Mouse (Mus musculus) regulatory T cell (primary cell): ENCODE measurements around the gene Dcdc2a.

ENCODE experiments used
- in situ Hi-C: fragments of 300-600 bp; cut with MboI, MseI; formaldehyde crosslinking; loops from one replicate; pipeline ENCODE4 v1.15.1; 2025; ENCODE audit warnings: high pct_unique_total_duplicates

Gene Dcdc2a

DNA sequence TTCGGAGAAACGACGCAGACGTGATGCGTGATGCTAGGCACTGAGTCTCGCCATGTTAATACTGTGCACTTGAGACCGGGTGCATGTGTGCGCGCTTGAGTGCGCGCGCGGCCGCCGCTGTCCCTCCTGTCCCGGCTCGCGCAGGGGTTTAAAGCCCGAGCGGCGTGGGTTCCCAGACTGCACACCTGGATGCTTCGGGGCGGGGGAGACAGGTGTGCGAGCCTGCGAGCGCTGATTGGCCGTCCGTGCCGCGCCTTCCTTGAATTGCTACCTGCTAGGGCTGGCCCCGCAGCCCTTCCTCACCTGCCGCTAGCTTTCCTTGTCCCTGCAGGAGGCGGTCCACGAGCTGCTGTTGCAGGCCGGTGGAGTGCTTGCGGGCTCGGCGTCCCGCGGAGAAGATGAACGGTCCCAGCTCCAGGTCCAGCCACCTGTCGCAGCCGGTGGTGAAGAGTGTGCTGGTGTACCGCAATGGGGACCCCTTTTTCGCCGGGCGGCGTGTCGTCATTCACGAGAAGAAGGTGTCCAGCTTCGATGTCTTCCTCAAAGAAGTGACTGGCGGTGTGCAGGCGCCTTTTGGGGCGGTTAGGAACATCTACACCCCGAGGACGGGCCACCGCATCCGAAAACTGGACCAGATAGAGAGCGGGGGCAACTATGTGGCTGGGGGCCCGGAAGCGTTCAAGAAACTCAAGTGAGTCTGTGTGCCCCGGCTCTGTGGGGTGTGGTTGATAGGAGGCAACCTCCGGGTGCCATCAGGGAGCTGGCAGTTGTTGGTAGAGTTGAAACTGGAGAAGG, at the start of gene Dcdc2a:
Dcdc2a (plus strand) TSS at position 132 of the 795 bp plus-strand sequence.
- in situ Hi-C loops = no loop called here

DNA sequence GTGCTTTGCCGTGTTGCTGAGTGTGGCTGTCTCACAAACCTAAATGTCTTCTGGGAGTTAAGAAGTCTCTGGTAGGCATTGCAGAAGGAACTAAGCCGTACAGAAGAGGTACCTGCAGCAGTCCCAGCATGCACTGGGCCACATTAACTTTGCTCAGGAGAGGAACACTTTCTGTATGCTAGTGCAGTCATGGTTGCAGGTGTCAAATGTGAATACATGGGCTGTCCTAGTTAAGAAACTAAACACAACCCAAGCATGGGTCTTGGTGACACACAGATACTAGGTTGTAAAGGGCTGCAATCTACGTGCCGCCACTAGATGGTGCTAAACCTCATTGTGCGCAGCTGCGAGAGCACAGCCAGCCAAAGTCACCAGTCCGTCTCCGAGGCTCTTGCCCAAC, 48.7 kb upstream of the Dcdc2a start:
- in situ Hi-C loops = no loop called here

DNA sequence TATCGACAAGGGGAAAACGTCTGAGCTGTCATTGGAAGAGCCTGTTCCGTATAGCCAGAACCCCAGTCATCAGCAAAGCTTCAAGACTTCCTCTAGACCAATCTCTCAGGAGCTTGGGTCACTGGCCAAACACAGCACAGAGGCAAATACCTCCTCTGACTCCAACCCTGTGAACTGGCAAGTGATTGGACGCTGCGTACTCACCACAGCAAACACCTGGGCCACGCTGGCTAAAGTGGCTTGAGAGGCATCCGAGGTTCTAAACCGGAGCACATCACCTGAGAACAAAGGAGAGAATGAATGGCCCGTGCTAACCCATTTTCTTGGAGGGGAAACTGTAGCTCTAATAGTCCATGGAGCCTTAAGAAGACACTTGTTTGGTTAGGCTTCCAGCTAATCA, 37.5 kb upstream of the Dcdc2a start:
- in situ Hi-C loops = no loop called here

DNA sequence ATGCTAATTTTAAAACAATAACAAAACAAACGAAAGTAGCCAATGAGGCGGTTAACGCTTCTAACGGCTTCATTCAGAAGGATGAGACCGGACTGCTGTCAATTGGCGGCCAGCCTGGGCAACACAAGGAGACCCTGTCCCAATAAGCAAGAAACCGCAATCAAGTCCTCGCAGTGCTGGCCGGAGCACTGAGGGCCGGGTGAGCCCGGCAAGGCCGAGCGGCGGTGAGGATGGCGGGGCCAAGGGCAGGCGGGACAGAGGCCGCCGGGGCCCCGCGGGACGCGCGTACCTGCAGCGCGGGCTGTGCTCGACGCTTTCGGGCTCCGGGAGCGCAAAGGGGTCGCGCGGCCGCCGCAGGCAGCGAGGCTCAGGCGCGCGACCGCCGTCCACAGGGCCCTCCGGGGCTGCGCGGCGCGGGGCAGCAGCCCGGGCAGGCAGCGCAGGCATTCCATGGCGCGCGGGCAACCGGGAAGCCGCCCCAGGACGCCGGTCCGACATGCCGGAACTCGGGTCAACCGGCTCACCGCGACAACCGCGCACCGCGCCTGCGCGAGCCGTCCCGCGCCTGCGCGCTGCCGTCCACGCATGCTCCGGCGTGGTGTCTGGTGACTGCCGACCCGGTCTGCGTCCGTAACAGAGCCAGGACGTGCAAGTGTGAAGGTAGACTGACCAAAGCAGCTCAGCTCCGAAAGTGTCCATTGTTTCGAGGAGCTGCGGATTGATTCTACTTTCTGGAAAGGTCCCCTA, 35.8 kb upstream of the Dcdc2a start, which contains the start of gene Mrs2:
Mrs2 (minus strand) TSS at position 587 of the 747 bp plus-strand sequence.
- in situ Hi-C loops = loop anchor here (5.0 kb wide), 1 partner anchor 97 kb away; no protein-coding TSS in a partner anchor

- in situ Hi-C loops = loop anchor here (5.0 kb wide), 1 partner anchor 97 kb away; no protein-coding TSS in a partner anchor
Measured at GRCm38 (mm10) chr13:25020540-25020892, 35.3 kb upstream of the Dcdc2a start.

GRCm38 (mm10) chr13:25022386-25022785, 33.4 kb upstream of the Dcdc2a start:
- in situ Hi-C loops = loop anchor here (5.0 kb wide), 1 partner anchor 95 kb away; no protein-coding TSS in a partner anchor

DNA sequence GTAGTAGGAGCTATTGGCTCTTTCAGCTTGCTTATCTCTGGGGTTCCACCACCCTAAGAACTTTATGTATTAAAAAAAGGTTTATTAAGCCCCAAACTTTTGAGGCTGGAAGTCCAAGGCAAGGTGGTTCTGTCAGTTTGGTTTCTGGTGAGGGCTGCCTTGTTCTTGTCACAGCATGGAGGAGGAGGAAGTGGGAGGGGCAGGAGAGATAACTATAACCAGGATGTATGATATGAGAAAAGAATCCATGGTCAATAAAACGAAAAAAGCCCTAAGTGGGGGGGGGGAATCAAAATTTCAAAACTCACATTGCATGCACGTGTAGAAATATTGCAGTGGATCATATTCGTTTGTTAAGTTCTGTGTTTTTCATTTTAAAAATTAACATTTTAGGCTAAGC, 32.7 kb upstream of the Dcdc2a start:
- in situ Hi-C loops = loop anchor here (5.0 kb wide), 1 partner anchor 94 kb away; no protein-coding TSS in a partner anchor

DNA sequence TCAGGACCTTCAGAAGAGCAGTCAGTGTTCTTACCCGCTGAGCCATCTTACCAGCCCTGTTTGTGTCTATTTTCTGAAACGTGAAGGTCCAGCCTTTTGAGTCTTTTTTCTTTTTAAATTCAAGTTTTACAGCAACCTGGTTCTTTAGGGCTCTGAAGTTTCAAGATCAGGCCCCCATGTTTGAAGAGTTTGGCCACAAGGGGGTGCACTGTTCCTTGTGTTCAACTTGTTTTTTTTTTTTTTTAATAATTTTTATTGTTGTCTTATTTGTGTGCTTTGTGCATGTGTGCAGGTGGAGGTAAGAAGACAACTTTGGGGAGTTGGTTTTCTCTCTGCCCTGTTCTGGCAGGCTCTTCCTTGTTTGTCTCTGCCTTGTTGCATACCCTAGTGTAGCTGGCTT, 31.1 kb upstream of the Dcdc2a start:
- in situ Hi-C loops = loop anchor here (5.0 kb wide), 1 partner anchor 93 kb away; no protein-coding TSS in a partner anchor

DNA sequence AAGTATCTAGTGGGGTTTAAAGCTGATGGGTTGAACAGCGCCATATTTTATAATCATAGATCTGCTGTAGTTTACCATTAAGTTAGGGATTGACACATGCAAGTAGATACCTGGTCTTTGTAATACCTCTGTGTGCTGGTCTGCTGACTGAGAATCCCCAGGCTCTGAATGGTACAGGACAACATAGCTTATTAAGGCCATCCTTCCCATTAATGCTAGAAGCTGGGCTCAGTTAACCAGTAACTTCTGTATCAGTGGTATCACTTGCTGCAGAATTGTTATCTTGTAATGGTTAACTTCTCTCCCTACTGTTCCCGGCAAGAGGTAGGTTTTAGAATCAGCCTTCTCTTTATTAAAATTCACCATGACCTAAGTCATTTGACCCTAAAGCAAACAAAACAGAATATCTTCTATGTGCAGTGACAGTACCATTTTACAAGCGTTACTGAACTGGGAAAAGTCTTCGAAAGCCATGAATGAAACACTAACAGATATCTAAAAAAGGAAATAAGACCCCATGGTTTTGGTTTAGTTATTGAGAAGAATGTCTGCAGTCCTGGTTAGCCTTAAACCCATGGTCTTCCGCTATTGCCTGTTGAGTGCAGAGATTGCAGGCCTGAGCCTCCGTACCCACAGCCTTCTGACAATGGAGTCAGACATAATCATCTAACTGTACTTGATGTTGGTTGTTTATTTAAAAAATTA, 29.2 kb upstream of the Dcdc2a start:
- in situ Hi-C loops = no loop called here

DNA sequence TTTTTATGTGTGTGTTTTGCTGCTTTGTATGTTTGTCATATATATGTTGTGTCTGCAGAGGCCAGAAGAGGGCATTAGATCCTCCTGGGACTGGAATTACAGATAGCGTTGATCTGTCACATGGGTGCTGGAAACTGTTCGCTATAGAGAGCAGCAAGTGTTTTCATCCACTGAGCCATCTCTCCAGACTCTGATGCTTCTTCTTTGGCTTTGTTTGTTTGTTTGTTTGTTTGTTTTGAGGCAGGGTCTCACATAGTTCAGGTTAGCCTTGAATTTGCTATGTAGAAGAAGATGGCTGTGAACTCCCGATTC, 28.7 kb upstream of the Dcdc2a start:
- in situ Hi-C loops = no loop called here

GRCm38 (mm10) chr13:25039488-25039887, 16.3 kb upstream of the Dcdc2a start:
- in situ Hi-C loops = no loop called here

- in situ Hi-C loops = no loop called here
Measured at GRCm38 (mm10) chr13:25052671-25053070, 3.1 kb upstream of the Dcdc2a start.

- in situ Hi-C loops = no loop called here
Measured at GRCm38 (mm10) chr13:25055111-25055554, 671 bp upstream of the Dcdc2a start.

GRCm38 (mm10) chr13:25066659-25067058, 10.9 kb downstream of the Dcdc2a start:
- in situ Hi-C loops = loop anchor here (10.0 kb wide), 1 partner anchor 1588 kb away; no protein-coding TSS in a partner anchor

DNA sequence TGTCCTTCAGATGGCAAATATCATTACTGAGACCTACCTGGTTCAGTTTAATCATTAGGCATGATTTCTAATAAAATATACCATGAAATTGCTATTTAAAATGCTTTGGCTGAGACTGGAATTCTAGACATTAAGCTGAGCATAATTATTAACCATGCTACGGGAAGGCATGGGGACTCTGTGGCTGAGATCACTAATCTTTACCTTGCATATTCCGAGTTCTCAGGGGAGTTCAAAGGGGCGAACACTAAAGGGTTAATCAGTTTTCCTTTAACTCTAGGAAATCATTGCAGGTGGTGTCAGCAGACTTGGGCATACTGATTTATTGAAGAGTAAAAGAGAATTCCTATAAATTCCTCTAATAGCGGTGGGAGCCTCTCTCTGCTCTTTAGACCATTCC, 11.4 kb downstream of the Dcdc2a start:
- in situ Hi-C loops = loop anchor here (10.0 kb wide), 1 partner anchor 1588 kb away; no protein-coding TSS in a partner anchor

DNA sequence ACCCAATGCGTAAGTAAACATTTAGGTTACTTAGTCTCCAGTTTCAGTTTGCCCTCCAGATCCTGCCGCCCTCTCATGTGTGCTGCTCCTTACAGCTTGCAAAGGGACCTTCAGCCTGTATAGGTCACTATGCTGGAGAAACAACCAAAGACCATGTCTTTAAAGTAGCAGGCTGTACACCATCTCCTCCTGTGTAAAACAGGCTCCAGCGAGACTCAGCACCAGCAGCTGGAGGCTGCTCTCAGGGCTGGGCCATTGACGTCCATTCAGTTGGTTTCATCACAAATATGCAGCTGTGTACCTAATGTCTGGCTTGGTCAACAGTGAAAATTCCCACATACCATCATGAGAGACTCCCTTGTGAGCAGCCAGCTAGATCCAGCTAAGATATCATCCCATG, 14.0 kb downstream of the Dcdc2a start:
- in situ Hi-C loops = loop anchor here (10.0 kb wide), 1 partner anchor 1585 kb away; no protein-coding TSS in a partner anchor

GRCm38 (mm10) chr13:25070791-25071190, 15.0 kb downstream of the Dcdc2a start:
- in situ Hi-C loops = no loop called here

- in situ Hi-C loops = no loop called here
Measured at GRCm38 (mm10) chr13:25077262-25077661, 21.5 kb downstream of the Dcdc2a start.

DNA sequence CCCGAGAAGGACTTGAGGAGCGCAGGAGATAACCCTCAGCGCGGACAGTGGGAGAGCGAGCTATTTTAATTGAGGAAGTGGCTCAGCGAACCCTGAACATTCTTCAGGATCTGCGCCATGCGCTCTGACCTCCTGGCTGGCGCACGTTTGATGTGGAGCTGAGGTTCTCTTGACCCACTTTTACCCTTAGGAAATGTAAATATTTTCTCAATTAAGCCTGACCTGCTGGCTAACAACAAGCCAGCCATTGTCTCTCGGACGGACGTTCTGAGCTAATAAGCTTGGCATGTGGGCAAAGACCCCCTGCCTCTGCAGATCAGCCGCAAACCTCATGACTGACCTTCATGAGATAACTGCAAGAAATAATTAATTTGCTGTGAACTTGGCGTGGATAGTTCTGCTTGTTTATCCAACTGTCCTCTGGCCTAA, 27.4 kb downstream of the Dcdc2a start:
- in situ Hi-C loops = no loop called here

DNA sequence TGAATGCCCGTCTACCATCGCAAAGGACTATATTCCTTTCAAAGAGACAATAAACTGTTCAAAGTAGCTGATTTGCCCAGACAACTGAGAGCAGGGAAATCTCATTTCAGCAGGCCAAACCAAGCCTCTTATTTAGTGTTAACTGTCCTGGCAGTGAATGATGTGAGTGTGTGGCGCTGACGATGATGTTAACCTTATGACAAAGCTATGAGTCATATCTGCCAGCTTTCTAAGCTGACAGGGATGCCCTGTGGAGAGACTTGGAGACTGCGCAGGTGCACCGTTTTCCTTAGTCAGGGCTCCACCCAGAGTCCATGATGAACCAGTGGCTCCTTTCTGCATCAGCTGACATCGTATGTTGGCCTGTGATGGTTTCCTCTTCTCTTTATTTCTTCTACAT, 29.3 kb downstream of the Dcdc2a start:
- in situ Hi-C loops = no loop called here

- in situ Hi-C loops = no loop called here
Measured at GRCm38 (mm10) chr13:25091347-25091746, 35.5 kb downstream of the Dcdc2a start.

DNA sequence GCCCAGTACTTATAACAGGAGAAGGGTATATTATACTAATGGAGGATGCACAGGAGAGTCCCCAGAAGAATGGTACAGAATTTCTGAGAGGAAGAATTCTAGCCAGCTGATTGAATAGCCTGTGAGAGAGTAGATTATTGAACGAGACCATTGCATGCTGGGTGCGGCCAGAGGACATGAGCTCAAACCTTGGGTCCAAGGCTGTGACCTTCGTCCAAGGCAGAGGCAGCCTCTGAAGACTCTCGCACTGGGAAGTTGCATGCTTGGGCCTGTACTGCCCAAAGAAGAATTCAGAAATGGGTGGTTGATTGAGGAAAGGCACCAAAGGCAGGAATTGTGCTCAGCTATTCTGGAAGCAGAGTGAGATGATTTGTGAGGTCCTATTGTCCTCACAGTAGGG, 38.0 kb downstream of the Dcdc2a start:
- in situ Hi-C loops = no loop called here
